Mouse (Mus musculus) E14TG2a.4 (cell line): ENCODE results near the gene Ddx6.

ENCODE experiments used
- CTCF ChIP-seq: conservative IDR thresholded peaks from 2 replicates; pipeline ENCODE4 v1.5.1; 2014; ENCODE audit warnings: low read length
- NANOG ChIP-seq: IDR thresholded peaks from 2 replicates; pipeline ENCODE4 v1.6.1; 2014; ENCODE audit warnings: borderline replicate concordance, low read length, mixed read lengths

DNA sequence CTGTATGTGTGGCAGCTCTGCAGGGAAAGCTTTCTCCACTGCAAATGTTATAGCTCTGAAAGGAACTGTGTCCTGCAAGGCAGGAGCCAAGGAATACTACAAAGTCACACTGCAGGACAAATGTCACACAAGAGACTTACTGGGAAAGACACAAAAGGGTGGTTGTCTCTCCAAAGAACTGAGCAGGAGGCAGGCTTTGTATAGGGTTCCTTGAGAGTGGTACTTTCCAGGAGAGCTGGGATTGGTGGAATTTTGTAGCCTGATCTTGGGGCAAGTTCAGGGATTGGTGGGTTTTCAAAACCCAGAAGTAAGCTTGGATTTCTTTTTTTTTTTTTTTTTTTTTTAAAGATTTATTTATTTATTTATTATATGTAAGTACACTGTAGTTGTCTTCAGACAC is 15.6 kb upstream of the Ddx6 start:
- TF ChIP-seq CTCF (no peak), NANOG (no peak)
